Mouse (Mus musculus): Measurements from ENCODE around the gene Cnep1r1.

Cnep1r1 gene

DNA sequence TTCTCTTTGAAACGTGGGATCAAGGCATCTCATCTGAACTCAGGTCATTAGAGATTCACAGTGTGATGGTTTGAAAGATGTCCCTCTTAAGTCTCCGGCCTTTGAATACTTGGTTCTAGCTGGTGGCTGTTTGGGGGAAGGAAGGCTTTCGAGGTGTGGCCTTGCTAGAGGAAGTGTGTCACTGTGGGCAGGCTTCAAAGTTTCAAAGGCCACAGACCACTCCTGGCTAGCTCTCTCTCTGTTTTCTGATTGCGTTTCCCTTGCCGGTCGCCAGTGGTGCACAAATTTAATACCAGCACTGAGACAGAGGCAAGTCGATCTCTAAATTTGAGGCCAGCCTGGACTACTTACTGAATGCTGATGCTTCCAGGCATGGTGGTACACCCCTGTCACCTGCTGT lies 56.7 kb downstream of the Cnep1r1 start:
- in situ Hi-C loops (cut with MboI; ENCODE audit: unreplicated experiment in 2 of 2): no loop called here

GRCm38 (mm10) chr8:88177291-88177690 lies 58.7 kb downstream of the Cnep1r1 start:
- in situ Hi-C loops (cut with MboI; ENCODE audit: unreplicated experiment in 2 of 2): no loop called here

- in situ Hi-C loops (cut with MboI; ENCODE audit: unreplicated experiment in 2 of 2): no loop called here
Observed at GRCm38 (mm10) chr8:88183121-88183520, 64.6 kb downstream of the Cnep1r1 start.
